Mouse (Mus musculus): ENCODE results near the gene Hist1h4f. TPM values are rescaled to one million over a fixed set of nuclear protein-coding genes. Genes with fewer than 3 reads are reported as not detected.
"Not testable (repeated sequence)": the region's sequence is repeated elsewhere in the genome, so short reads cannot be mapped to it uniquely, and the experiment has no call there.

Gene Hist1h4f
- total RNA-seq, 2 experiments from 2014 or later: 140 to 182 TPM

DNA sequence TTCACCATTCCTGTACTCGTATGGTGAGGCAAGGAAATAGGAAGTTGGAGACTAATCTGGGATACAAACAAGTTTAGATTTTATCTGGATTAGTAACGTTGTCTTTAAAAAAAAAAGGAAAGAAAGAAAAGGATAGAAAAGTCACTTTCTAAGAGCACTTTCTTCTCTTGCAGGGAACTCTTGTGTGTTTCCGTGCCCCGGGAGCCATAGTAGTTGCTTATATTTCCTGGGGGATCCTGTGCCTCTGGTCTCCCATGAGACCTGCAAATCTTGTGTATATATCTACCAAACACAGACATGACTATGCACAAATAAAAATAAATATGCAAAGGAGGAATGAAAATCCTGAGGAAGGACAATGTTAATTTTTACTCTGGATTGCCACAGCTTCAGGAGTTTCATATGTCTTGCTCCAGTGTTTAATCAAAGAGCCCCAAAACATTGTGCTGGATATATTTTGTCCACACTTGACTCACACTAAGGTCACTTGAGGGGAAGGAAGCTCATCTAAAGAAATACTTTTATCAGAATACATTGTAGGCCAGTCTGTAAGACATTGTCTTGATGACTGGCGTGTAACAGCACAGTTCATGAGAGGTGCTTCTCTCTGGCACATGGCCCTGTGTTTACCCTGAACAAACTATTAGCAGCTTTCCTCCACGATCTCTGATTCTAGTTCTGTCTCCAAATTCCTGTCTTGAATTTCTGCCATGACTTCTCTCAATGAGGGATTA is 25.6 kb upstream of the Hist1h4f start:
- no peak for DNase-seq (ENCODE audit: low spot score in 2 of 2)

DNA sequence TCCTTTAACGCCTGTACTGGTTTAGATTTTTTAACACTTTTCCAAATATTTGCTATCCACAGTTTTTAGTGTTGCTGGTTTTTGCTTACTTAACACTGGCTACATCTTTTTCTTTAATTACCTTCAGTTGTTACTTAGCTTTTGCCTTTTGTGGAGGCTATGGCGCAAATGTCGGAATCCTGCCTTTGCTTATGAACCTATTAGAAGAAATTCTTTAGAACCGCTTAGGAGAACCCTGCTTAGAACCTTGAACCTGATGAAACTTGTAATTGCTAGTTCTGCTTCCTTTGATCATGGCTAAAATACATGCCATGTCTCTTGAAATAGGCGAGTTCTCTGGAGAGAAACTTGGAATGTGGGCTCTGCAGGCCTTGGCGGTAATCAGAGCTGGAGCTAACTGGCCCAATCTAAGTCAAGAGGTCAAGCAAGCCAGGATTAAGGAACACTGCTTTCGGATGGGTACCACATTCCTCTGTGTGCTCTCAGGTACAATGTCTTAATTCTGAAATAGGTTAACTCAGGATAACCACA is 25.0 kb upstream of the Hist1h4f start:
- no peak for DNase-seq (ENCODE audit: low spot score in 2 of 2)

- not testable (repeated sequence) for DNase-seq (ENCODE audit: low spot score in 2 of 2)
Measured at GRCm38 (mm10) chr13:23575864-23576313, 24.4 kb upstream of the Hist1h4f start.

GRCm38 (mm10) chr13:23575271-23575851 is 23.9 kb upstream of the Hist1h4f start, which contains the start of gene Hist1h3d:
Gene Hist1h3d, plus strand, starts transcription at chr13:23575763.
- peak; percentile 36 to 55 for DNase-seq (ENCODE audit: low spot score in 2 of 2)

DNA sequence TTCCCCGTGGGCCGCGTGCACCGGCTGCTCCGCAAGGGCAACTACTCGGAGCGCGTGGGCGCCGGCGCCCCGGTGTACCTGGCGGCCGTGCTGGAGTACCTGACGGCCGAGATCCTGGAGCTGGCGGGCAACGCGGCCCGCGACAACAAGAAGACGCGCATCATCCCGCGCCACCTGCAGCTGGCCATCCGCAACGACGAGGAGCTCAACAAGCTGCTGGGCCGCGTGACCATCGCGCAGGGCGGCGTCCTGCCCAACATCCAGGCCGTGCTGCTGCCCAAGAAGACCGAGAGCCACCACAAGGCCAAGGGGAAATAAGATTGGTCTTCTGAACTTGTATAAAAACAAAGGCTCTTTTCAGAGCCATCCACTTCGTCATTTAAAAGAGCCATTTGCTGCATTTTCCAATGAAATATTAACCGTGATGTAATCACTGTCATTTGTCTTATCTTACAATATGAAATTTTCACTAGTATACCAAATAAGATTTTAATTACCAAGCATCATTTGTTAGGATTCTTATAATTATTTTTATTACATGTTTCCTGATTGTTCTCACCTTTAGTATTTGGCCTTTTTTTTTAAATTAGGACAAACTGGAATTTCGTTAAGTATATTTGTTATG is 23.2 kb upstream of the Hist1h4f start:
- not testable (repeated sequence) for DNase-seq (ENCODE audit: low spot score in 2 of 2)

- peak; percentile 81 to 86 for DNase-seq (ENCODE audit: low spot score in 2 of 2)
Measured at GRCm38 (mm10) chr13:23573898-23574524, 22.6 kb upstream of the Hist1h4f start, which contains the start of the genes Hist1h2bf and Hist1h2ad. Gene Hist1h2bf, minus strand, starts transcription at chr13:23574196. Gene Hist1h2ad, plus strand, starts transcription at chr13:23574381.

DNA sequence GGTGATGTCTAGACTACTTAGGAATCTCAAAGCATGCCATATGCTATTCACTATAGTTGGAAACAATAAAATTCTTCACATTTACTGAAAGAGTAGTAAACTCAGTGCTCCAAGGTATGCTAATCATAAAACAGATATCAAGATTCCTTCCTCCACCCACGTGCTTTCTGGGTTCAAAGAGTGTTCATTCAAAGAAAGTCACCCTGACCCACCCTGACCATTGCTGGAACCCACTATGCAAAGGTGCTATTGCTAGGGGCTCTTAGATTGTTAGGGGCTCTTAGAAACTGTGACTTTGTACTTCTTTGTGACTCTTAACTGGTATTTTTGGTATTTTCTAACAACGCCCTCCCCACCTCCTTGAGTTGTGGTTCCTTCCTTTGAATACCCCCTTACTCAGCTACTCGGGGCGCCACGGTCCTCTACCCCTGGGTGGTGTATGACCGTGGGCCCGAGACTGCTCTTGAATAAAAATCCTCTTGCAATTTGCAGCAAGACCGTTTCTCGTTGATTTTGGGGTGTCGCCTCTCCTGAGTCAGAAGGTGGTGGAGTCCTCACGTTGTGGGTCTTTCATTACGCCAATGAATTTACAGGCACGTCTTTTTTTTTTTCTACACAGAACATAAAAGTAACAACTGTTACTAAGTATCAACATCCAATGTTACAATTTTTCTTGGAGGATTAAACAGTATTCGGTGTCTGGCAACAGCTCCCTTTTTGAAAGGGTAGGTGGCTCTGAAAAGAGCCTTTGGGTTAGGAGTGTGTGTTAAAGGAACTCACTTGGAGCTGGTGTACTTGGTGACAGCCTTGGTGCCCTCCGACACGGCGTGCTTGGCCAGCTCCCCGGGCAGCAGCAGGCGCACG is 21.8 kb upstream of the Hist1h4f start:
- not testable (repeated sequence) for DNase-seq (ENCODE audit: low spot score in 2 of 2)

DNA sequence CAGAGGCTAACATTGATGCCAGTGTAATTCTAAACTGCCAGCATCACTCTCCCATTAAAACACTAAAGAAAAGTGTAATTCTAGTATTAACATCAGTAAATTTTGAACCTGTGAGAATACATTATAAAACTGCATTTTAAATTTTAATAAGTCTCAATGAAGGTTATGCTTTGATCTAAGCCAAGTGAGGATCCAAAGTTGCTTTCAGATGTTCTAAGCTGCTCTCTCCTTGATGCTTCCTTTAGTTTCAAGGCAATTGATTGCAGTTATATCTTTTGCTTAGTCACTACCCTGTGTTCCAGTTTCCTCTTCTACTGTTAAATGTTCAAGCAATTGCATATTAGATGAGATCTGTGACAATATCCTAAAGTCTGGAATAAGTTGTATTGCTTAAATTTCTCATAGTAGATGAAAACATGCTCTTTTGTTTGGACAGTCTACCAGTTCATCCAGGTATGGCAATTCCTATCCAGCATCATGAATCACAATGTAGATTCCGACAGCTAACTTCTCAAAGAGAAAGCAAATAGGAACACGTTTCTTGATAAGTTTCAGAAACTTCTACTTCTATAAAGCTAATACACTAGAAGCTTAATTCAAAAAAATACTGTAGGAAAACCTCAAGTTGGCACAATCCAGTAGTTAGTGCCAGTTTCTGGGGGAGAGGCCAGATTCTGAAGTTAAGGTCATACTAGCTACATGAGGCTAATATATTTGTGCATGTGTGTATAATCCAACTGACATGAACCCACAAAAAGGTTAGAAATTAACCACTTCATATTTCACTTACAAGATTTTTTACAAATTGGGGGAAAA is 21.0 kb upstream of the Hist1h4f start:
- no peak for DNase-seq (ENCODE audit: low spot score in 2 of 2)

DNA sequence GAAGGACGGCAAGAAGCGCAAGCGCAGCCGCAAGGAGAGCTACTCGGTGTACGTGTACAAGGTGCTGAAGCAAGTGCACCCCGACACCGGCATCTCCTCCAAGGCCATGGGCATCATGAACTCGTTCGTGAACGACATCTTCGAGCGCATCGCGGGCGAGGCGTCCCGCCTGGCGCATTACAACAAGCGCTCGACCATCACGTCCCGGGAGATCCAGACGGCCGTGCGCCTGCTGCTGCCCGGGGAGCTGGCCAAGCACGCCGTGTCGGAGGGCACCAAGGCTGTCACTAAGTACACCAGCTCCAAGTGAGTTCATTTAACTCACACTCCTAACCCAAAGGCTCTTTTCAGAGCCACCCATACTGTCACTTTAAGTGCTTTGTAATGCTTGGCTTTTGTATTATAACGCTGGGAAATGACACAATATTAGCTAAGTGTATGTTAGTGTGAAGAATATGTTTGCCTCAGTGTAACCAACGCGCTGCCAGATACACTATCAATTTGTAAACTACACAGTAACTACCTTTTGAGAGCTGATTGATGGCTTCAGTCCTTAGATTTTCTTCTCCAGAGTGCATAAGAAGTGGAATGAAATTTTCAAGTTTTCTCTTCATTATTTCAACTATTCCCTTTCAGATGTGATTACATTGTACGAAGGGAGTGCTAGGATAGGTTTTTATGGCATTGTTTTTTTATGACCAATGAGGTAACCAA is 20.2 kb upstream of the Hist1h4f start:
- DNase-seq (ENCODE audit: low spot score in 2 of 2): not testable (repeated sequence)

GRCm38 (mm10) chr13:23571022-23571503 is 19.6 kb upstream of the Hist1h4f start, which contains the start of the genes Hist1h2ae and Hist1h2bg:
Gene Hist1h2ae, minus strand, starts transcription at chr13:23571220.
Gene Hist1h2bg, plus strand, starts transcription at chr13:23571396.
- DNase-seq (ENCODE audit: low spot score in 2 of 2): peak; percentile 61 to 72

GRCm38 (mm10) chr13:23570261-23571021 is 19.0 kb upstream of the Hist1h4f start:
- not testable (repeated sequence) for DNase-seq (ENCODE audit: low spot score in 2 of 2)

DNA sequence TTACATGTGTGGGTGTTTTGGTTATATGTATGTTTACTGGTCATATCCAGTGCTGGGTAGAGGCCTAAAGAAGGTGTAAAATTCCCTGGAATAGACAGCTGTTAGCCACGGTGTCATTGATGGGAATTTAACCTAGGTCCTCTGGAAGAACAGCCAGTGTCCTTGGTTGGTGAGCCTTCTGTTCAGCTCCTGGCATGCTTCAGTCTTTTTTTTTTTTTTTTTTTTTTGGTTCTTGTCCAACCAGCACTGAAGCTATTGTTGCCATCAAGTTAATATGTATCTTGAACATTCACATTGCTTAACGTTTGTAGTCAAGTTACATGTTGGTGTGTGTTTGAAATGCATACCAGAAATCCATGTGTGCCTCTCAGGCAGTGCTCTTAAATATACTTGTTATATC is 13.0 kb upstream of the Hist1h4f start:
- no peak for DNase-seq (ENCODE audit: low spot score in 2 of 2)

- DNase-seq (ENCODE audit: low spot score in 2 of 2): peak in 1 of 2 experiments; percentile 46
Measured at GRCm38 (mm10) chr13:23562699-23563462, 11.4 kb upstream of the Hist1h4f start.

DNA sequence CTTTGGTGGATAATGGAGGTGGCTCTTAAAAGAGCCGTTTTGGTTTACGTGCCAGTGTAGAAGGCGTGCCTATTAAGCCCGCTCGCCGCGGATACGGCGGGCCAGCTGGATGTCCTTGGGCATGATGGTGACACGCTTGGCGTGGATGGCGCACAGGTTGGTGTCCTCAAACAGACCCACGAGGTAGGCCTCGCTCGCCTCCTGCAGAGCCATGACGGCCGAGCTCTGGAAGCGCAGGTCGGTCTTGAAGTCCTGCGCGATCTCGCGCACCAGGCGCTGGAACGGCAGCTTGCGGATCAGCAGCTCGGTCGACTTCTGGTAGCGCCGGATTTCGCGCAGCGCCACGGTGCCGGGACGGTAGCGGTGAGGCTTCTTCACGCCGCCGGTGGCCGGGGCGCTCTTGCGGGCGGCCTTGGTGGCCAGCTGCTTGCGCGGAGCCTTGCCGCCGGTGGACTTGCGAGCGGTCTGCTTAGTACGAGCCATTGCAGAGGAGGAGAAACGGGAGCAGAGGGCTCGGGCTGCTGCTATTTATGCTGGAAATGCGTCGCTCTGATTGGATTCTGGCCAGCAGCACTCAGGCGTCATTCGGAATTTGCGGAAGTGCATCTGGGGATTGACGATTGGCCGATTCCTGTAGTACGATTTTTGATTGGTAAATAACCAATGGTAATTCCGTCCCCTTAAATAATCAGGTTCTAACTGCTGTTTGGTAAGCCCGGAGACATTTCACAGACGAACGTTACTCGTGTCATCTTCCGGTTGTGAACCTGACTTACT is 10.6 kb upstream of the Hist1h4f start, which contains the start of gene Hist1h3e:
Gene Hist1h3e, minus strand, starts transcription at position 487 of the 777 bp plus-strand sequence.
- DNase-seq (ENCODE audit: low spot score in 2 of 2): peak; percentile 94 to 95

GRCm38 (mm10) chr13:23561531-23561882 is 10.1 kb upstream of the Hist1h4f start:
- not testable (repeated sequence) for DNase-seq (ENCODE audit: low spot score in 2 of 2)

DNA sequence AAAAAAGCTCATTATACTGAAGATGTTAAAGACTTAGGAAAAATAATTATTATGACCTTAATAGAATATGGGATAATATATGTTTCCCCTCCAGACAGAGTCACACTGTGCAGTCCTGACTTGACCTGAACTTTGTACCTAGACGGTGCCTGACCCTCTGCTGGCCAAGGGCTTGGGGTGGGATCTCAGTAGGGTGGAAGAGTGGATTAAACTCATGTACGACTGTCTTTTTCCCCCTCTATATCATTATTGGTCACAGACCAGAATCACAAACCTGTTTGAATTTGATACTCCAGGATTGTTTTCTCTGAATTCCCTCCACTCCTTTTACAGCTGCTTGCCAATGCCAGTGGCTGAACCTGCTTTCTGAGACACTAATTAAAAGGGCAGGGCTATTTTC is 9.3 kb upstream of the Hist1h4f start:
- not testable (repeated sequence) for DNase-seq (ENCODE audit: low spot score in 2 of 2)

Measured in layer of hippocampus, postnatal 10 days (tissue).